Mouse (Mus musculus): Measurements from ENCODE around the gene Acot4.
"Not testable (repeated sequence)": the region's sequence is repeated elsewhere in the genome, so short reads cannot be mapped to it uniquely, and the experiment has no call there.

Acot4 gene

DNA sequence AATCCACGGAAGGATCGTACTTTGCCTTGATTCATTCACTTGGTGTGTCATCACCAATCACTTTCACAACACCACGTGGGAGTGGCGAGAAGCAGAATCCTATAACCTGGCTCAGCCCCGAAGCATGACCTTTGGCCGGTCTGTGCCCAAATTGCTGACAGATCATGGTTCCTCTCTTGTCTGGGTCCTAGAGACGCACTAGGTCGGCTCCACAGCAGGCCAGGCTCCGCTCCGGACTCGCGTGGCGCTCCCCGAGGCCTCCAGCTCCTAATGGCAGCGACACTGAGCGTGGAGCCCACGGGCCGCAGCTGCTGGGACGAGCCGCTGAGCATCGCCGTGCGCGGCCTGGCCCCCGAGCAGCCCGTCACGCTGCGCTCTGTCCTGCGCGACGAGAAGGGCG, at the start of gene Acot4:
Gene Acot4 (plus strand): TSS at position 139 of the 400 bp plus-strand sequence.
- DNase-seq (ENCODE audit: low read depth, low spot score): peak; percentile 40

DNA sequence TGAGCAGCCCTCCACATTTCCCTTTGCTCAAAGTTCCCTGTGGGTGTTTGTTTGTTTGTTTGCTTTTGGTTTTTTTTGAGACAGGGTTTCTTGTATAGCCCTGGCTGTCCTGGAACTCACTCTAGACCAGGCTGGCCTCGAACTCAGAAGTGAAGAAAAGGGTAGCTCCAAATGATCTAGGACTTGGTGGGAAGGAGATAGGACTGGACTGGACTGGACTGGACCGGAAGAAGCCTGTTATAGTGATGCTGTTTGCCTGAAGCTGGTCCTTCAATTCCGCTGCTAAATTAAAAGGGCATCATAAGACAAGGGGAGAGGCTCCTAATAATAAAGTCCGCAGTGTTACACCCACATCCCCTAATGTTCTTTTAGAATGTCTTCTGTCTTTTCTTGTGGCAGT, 49.7 kb upstream of the Acot4 start:
- no peak for DNase-seq (ENCODE audit: low read depth, low spot score)

GRCm38 (mm10) chr12:83989378-83989777, 48.8 kb upstream of the Acot4 start:
- no peak for DNase-seq (ENCODE audit: low read depth, low spot score)

DNA sequence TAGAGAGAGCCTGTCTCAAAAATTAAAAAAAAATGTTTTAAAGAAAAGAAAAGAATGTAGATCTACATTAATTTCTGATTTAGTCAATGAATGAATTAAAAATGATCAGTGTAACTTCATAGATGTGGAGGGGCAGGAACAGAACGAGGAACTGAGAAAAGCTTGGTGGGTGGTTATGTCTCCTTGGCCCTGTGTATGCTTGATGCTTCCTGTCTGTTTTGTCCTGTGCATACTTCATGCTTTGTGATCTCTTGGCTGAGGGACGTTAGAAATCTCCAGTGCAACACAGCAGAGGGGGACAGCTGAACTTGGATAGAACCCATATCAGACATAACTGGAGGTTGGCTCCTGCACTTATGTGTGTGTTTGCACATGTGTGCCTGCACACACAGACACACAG, 41.0 kb upstream of the Acot4 start:
- DNase-seq (ENCODE audit: low read depth, low spot score): no peak

DNA sequence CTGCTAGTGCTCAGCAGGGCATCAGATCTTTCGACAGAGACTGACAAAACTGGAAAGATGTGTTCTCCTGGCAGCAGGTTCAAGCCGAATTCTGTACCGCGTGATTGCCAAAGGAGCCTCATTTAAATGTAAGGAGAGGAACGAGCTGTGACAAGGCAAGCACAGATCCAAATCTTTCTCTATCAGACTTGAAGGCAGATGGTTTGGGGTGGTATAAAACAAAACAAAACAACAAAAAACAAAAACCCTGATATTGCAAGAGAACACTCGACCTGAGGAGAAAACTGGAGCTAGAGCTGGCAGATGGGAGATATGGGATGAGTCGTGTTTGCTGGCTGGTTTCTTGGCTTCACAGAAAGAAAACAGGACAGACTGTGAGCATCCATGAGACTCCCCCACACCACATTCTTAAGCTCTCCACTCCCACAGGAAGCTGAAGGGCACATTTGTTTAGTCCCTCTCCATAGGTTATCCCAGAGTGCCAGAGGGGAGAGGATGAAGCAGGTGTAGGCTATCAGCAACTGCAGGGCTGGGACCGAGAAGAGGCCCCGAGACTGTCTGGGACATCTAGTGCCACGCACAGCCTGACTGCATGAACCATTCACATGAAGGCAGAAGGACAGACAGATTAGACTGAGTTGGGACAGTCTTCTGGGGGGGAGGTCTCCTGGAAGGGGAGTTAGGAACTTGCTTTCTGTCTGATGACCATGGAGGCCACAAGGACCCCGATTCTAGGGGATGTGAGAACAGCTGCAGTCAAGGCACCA, 39.7 kb upstream of the Acot4 start:
- DNase-seq (ENCODE audit: low read depth, low spot score): peak; percentile 80

GRCm38 (mm10) chr12:83999237-83999636, 38.9 kb upstream of the Acot4 start:
- DNase-seq (ENCODE audit: low read depth, low spot score): not testable (repeated sequence)

DNA sequence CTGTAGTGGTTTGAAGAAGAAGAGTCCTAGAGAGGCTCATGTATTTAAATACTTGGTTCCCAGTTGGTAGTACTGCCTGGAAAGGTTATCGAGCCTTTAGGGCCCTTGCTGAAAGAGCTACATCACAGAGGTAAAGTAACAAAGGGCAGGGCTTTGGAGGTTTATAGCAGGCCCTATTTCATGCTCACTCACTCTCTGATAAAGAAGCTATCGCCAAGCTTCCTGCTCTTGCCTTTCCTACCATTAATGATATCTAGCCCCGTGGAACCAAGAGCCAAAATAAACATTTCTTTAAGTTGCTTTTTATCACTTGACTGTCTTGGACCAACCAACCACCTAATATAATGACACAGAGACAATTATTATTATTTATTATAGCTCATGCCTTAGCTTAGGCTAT, 37.8 kb upstream of the Acot4 start:
- DNase-seq (ENCODE audit: low read depth, low spot score): no peak

DNA sequence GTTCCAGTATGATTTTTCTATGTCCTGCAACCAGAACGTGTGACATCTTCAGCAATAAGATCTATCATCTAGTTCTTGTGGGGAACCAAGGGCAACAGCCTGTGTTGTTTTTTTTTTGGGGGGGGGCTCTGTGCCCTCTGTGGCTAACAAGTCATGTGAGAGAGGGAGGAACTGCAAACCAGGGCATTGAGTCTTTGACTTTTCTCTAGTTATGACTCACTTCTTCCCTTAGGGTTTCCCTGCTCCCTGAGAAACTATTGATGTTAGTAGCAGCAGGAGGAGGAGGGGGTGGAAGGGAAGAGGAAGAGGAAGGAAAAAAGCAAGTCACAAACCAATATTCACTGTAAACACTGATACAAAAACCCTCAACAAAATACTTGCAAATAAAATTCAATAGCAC, 34.3 kb upstream of the Acot4 start:
- no peak for DNase-seq (ENCODE audit: low read depth, low spot score)

DNA sequence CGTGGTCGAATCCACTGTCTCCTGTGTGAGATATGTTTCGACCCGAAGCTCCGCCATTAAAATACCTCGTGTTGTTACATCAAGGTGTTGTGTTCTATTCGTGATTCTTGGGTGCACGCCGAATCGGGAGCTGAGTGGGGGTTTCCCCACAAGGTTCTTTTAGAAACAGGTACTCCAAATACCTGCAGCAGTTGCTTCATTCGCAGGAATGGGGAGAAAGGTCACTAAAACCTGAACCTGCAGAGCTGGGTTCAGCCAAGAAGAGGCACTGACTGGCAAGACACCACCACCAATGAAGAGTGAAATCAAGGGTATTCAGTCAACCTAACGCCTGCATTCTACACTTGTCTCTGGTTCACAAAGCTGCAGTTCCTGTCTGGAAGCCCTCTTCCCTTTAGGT, 29.9 kb upstream of the Acot4 start:
- DNase-seq (ENCODE audit: low read depth, low spot score): no peak

DNA sequence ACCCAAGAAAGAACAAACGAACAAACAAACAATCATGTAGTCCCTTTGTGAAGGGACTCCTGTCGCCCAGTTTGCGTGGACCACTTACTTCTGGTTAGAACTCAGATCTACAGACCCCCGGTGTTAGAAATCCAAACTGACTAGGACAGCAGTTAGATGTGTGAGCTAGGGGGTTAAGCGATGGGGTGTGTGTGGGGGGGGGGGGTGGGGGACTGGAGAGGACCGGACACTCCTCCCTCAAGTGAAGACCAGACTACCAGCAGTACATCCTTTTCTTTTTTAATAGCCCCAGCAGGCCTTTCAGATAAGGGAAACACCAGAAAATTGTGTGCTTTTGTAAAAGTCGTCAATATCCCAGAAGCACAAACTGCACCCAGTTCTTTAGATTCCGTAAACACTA, 29.4 kb upstream of the Acot4 start:
- DNase-seq (ENCODE audit: low read depth, low spot score): no peak

- DNase-seq (ENCODE audit: low read depth, low spot score): peak; percentile 79
Measured at GRCm38 (mm10) chr12:84009171-84009965, 28.8 kb upstream of the Acot4 start, which contains the start of gene Acot1. Acot1 (plus strand) TSS chr12:84009490.

DNA sequence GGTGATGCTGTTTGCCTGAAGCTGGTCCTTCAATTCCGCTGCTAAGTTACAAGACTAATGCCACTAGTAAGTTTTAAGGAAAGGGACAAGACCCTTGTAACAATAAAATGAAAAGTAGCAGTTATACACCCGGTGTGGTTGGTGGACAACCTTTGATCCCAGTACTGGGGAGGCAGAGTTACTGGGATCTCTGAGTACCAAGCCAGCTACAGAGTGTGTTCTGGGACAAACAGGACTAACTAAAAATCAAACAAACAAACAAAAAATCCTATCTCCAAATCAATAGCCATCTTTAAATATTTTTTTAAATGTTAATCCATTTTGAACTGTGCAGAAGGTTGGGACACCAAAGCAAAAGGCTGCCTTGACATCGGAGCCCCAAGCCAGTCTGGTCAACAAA, 28.0 kb upstream of the Acot4 start:
- no peak for DNase-seq (ENCODE audit: low read depth, low spot score)

- peak; percentile 95 for DNase-seq (ENCODE audit: low read depth, low spot score)
Measured at GRCm38 (mm10) chr12:84011251-84012040, 26.7 kb upstream of the Acot4 start.

GRCm38 (mm10) chr12:84013130-84013529, 25.0 kb upstream of the Acot4 start:
- no peak for DNase-seq (ENCODE audit: low read depth, low spot score)

- DNase-seq (ENCODE audit: low read depth, low spot score): peak; percentile 78
Measured at GRCm38 (mm10) chr12:84013701-84014100, 24.5 kb upstream of the Acot4 start.

- DNase-seq (ENCODE audit: low read depth, low spot score): not testable (repeated sequence)
Measured at GRCm38 (mm10) chr12:84020528-84020927, 17.7 kb upstream of the Acot4 start.

DNA sequence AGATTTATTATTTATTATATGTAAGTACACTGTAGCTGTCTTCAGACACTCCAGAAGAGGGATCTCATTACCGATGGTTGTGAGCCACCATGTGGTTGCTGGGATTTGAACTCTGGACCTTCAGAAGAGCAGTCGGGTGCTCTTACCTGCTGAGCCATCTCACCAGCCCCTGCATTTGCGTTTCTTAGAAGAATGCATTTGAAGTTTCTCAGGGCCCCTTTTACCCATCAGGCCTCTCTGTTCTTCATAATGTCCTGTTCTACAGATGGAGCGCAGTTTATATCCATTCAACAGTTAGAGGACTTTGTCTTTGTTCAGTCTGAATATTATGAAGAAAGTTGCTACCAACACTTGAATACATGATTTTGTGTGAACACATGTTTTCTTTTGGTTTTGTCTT, 15.9 kb upstream of the Acot4 start:
- not testable (repeated sequence) for DNase-seq (ENCODE audit: low read depth, low spot score)

DNA sequence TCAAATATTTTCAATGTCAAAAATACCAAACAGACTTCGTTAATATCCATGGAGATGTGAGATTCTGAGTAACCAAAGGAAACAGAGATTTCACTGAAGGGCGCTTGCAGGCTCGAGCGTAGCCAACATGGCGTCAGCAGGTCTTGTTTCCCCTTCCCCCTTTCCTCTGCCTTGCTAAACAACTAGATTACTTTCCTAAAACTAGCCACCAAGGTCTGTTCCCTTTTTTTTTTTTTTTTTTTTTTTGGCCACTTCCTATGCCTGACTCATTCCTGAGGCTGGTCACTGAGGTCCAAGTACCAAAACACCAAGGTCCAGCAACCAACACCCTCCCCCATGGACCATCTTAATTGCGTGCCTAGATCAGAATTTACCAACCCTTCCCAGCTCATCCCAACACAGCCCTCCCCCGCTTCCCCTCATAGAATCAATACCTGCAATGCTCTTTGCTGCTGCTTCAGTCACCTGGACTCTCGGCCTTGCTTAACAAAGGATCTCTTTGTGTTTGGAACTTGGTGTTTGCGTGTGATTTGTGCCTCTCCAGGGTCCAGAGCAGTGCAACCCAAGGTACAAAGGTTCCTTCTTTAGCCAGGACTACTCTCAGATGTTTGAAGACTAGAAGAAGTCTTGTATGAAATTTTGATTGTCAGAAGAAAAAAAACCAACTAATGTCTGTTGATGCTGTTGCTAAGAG, 15.0 kb upstream of the Acot4 start:
- no peak for DNase-seq (ENCODE audit: low read depth, low spot score)

- DNase-seq (ENCODE audit: low read depth, low spot score): no peak
Measured at GRCm38 (mm10) chr12:84025888-84026287, 12.3 kb upstream of the Acot4 start.

DNA sequence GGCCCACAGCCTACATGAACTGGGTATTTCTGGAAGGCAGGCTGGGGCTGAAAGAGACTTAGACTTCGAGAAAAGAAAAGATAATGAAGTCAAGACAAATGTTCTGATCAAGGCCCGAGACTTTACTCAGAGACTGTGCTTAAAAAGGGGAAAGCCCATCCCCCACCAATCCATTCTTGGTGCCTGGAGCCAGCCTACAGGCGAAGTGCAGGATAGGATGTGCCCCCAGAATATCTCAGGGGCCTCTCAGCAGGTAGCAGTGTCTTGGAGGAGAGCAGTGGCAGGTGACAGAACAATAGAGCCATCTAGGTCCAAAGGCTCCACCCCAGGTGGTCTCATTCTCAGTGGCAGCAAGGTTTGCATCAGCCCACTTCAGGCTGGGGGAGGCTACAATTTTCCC, 9.9 kb upstream of the Acot4 start:
- not testable (repeated sequence) for DNase-seq (ENCODE audit: low read depth, low spot score)

- not testable (repeated sequence) for DNase-seq (ENCODE audit: low read depth, low spot score)
Measured at GRCm38 (mm10) chr12:84029043-84029442, 9.1 kb upstream of the Acot4 start.
